Comparison of ENCODE assay signal across 16 mouse cellular contexts in genomic region chr14:55707397-55707796, GRCm38 (mm10). TPM values are rescaled to one million over a fixed set of nuclear protein-coding genes. Genes with fewer than 3 reads are reported as not detected.
"Had no signal": no experiment of that assay in that cellular context is flagged by ENCODE, and none has a peak within 500 bp of the region (broad histone marks: within the 10 kb centered on the region; RNA-seq: fewer than 3 reads in every experiment).

No protein-coding gene starts in this region.

- H3K27ac ChIP-seq: left cerebral cortex, adult 2 months; limb, embryonic 10.5 days; midbrain, embryonic 12.5 days; neural tube, embryonic 13.5 days had no signal

- H3K36me3 ChIP-seq: limb, embryonic 10.5 days; midbrain, embryonic 12.5 days; neural tube, embryonic 13.5 days had no signal

- DNase-seq: kidney, adult 8-10 months; lung, embryonic 14.5 days; lung, postnatal 10 days; lung, postnatal 4 days; retina, postnatal 1 day; right cerebral cortex, postnatal 4 days; spleen, adult 18-20 months; thymus, adult 2 months; thymus, postnatal 36 days had no signal

- H3K9me3 ChIP-seq: limb, embryonic 10.5 days; megakaryocyte, embryonic 14.5 days; midbrain, embryonic 12.5 days; neural tube, embryonic 13.5 days had no signal

- H3K4me3 ChIP-seq: left cerebral cortex, adult 2 months; limb, embryonic 10.5 days; megakaryocyte, embryonic 14.5 days; midbrain, embryonic 12.5 days; neural tube, embryonic 13.5 days had no signal

- H3K9ac ChIP-seq: lung, embryonic 14.5 days; midbrain, embryonic 12.5 days; neural tube, embryonic 13.5 days had no signal

- ATAC-seq: inflammation-experienced regulatory T-cells, adult 6 months; midbrain, embryonic 16.5 days had no signal

- H3K4me1 ChIP-seq: midbrain, embryonic 12.5 days; neural tube, embryonic 13.5 days had no signal

- H3K4me2 ChIP-seq: lung, embryonic 14.5 days; midbrain, embryonic 12.5 days; neural tube, embryonic 13.5 days had no signal

RNA-seq across cellular contexts. Expression of gene Tgm1, which starts 6.3 kb away (rescaled TPM):
- polyA plus RNA-seq: inflammation-experienced regulatory T-cells, adult 6 months had no signal
